Comparison of ENCODE assay signal across 12 mouse cellular contexts in genomic region chr6:142941078-142941477, GRCm38 (mm10). TPM values are rescaled to one million over a fixed set of nuclear protein-coding genes. Genes with fewer than 3 reads are reported as not detected.
DNase-seq lines count a peak whose midpoint lies in the region; ATAC-seq and TF ChIP-seq lines count a peak whose summit lies in the region.
"Had no signal": no experiment of that assay in that cellular context is flagged by ENCODE, and none has a peak within 500 bp of the region (broad histone marks: within the 10 kb centered on the region; RNA-seq: fewer than 3 reads in every experiment).

No protein-coding gene starts in this region.

- no peak overlapping the region for H3K27ac ChIP-seq in forebrain, embryonic 12.5 days
- H3K27ac ChIP-seq in layer of hippocampus, adult 2 months, result peak overlapping the region; percentile 15; the same call in 1 of the 2 replicates
- H3K27ac ChIP-seq in midbrain, embryonic 16.5 days (ENCODE audit: low read length), result peak overlapping the region; percentile 46; the same call in 1 of the 2 replicates
- H3K27ac ChIP-seq: limb, embryonic 13.5 days; lung, embryonic 15.5 days had no signal

- H3K9ac ChIP-seq in forebrain, embryonic 12.5 days, result no peak overlapping the region
- H3K9ac ChIP-seq in midbrain, embryonic 16.5 days (ENCODE audit: low read depth, low read length), result no peak overlapping the region
- H3K9ac ChIP-seq: limb, embryonic 13.5 days; lung, embryonic 15.5 days had no signal

- 0 out of 2 replicates have a peak, but pooled peaks have one; percentile 57 for ATAC-seq in forebrain, embryonic 12.5 days (ENCODE audit: low FRiP score)
- 0 out of 2 replicates have a peak, but pooled peaks have one; percentile 61 for ATAC-seq in midbrain, embryonic 16.5 days
- ATAC-seq in megakaryocyte progenitor cell, adult 5-6 weeks (replicated peaks; ENCODE audit: poor library complexity), result no peak

- H3K4me2 ChIP-seq in forebrain, embryonic 12.5 days, result no peak overlapping the region
- no peak overlapping the region for H3K4me2 ChIP-seq in midbrain, embryonic 16.5 days (ENCODE audit: low read length)
- H3K4me2 ChIP-seq: limb, embryonic 13.5 days; lung, embryonic 15.5 days had no signal

- no peaks in the 10 kb centered on the region for H3K27me3 ChIP-seq in forebrain, embryonic 12.5 days
- no peaks in the 10 kb centered on the region for H3K27me3 ChIP-seq in midbrain, embryonic 16.5 days (ENCODE audit: control insufficient read depth, insufficient read depth, low read depth, low read length)
- H3K27me3 ChIP-seq: limb, embryonic 13.5 days; lung, embryonic 15.5 days had no signal

- H3K36me3 ChIP-seq in forebrain, embryonic 12.5 days (replicated peaks), result no peaks in the 10 kb centered on the region
- H3K36me3 ChIP-seq in midbrain, embryonic 16.5 days (ENCODE audit: control insufficient read depth, insufficient read depth, low read length), result 0 out of 2 replicates have a peak, but pooled peaks cover 2% of the 10 kb centered on the region
- H3K36me3 ChIP-seq: limb, embryonic 13.5 days; lung, embryonic 15.5 days had no signal

- peak; percentile 81 for DNase-seq in brain, adult 2 months (ENCODE audit: low read depth, low spot score)
- peak; percentile 70 to 88 for DNase-seq in layer of hippocampus, adult 2 months (ENCODE audit: low spot score in 2 of 2)
- no peak for DNase-seq in kidney, postnatal 10 days
- no peak for DNase-seq in kidney, adult 11 months
- DNase-seq in heart, adult 8-10 months (ENCODE audit: low spot score), result no peak
- DNase-seq: embryo, embryonic 11 days; heart, adult 18-20 months had no signal

- H3K4me1 ChIP-seq in forebrain, embryonic 12.5 days, result peaks cover 10% of the 10 kb centered on the region
- H3K4me1 ChIP-seq in midbrain, embryonic 16.5 days (ENCODE audit: control insufficient read depth, insufficient read depth, low read length), result peaks cover 8% of the 10 kb centered on the region

- 70% methylated on average over 8 of the region's 8 CpGs for WGBS in forebrain, embryonic 12.5 days
- 52% methylated on average over 8 of the region's 8 CpGs for WGBS in midbrain, embryonic 16.5 days

- no peaks in the 10 kb centered on the region for H3K9me3 ChIP-seq in forebrain, embryonic 12.5 days
- H3K9me3 ChIP-seq in midbrain, embryonic 16.5 days (replicated peaks; ENCODE audit: control insufficient read depth, low read length, poor library complexity, severe bottlenecking), result no peaks in the 10 kb centered on the region
- H3K9me3 ChIP-seq: limb, embryonic 13.5 days; lung, embryonic 15.5 days had no signal

- H3K4me3 ChIP-seq in forebrain, embryonic 12.5 days (replicated peaks), result no peak overlapping the region
- H3K4me3 ChIP-seq in layer of hippocampus, adult 2 months, result no peak overlapping the region
- no peak overlapping the region for H3K4me3 ChIP-seq in midbrain, embryonic 16.5 days (ENCODE audit: low read depth, low read length)
- H3K4me3 ChIP-seq: limb, embryonic 13.5 days; lung, embryonic 15.5 days had no signal

- TF ChIP-seq CTCF in layer of hippocampus, adult 2 months (conservative IDR thresholded peaks at IDR 0.05), result no peak

RNA-seq across cellular contexts. Expression of gene St8sia1, which starts 23.2 kb away (rescaled TPM):
- 6.3 and 6.4 TPM in 2 replicates for polyA plus RNA-seq in forebrain, embryonic 12.5 days (2016; fragmentation: Nextera tagmentation; extraction: Ambion mirVana)
- total RNA-seq in layer of hippocampus, adult 2 months (2021), result 10 to 100 TPM; 34.4 to 39.1 TPM
- 7.5 and 8.3 TPM in 2 replicates for polyA plus RNA-seq in midbrain, embryonic 16.5 days (2015; fragmentation: Nextera tagmentation; extraction: Ambion mirVana)
- under 1 TPM; 0.09 to 0.25 (median 0.17) TPM for total RNA-seq in heart, adult 8-10 months (2022)
- 0.07 TPM in 1 of 2 replicates, not detected in the other for total RNA-seq in megakaryocyte progenitor cell, adult 5-6 weeks (2015)
- 0.14 TPM in 1 of 2 replicates, not detected in the other for total RNA-seq in megakaryocyte progenitor cell, adult 5-6 weeks (2017)

Comparison
In these comparisons a context has a peak if more than half of its experiments do, and no peak if none do; other contexts are left out.
1. DNase-seq: peak in brain, adult 2 months (single experiment) and layer of hippocampus, adult 2 months (2 of 2); none in kidney, postnatal 10 days (single experiment), kidney, adult 11 months (single experiment) and heart, adult 8-10 months (single experiment).
2. RNA of gene St8sia1, which starts 23.2 kb away (total RNA-seq): 34.4 to 39.1 TPM in layer of hippocampus, adult 2 months; 0.09 to 0.25 TPM in heart, adult 8-10 months and 0.07 to 0.14 TPM in megakaryocyte progenitor cell, adult 5-6 weeks; every median in the first group is over 10 times any median in the second.